Mouse (Mus musculus) heart, postnatal 14 days (tissue): ENCODE data around the gene Orai1. TPM values are rescaled to one million over a fixed set of nuclear protein-coding genes. Genes with fewer than 3 reads are reported as not detected.
"Not testable (repeated sequence)": the region's sequence is repeated elsewhere in the genome, so short reads cannot be mapped to it uniquely, and the experiment has no call there.

Experiments
- DNase-seq, 2 experiments: peaks; one replicate each; pipeline ENCODE4 v3.0.0; 2021 to 2022
- intact Hi-C: fragments of 180-260 bp; cut with DNase I; formaldehyde crosslinking; loops from one replicate; pipeline ENCODE4 v1.15.1; 2025
- total RNA-seq, 2 experiments: library from RNA; stranded (reverse); gene quantifications; 2 replicates each; pipeline ENCODE4 v1.2.3; 2021

Gene Orai1
- total RNA-seq, 2 experiments from 2014 or later: 17.2 to 19.5 TPM

DNA sequence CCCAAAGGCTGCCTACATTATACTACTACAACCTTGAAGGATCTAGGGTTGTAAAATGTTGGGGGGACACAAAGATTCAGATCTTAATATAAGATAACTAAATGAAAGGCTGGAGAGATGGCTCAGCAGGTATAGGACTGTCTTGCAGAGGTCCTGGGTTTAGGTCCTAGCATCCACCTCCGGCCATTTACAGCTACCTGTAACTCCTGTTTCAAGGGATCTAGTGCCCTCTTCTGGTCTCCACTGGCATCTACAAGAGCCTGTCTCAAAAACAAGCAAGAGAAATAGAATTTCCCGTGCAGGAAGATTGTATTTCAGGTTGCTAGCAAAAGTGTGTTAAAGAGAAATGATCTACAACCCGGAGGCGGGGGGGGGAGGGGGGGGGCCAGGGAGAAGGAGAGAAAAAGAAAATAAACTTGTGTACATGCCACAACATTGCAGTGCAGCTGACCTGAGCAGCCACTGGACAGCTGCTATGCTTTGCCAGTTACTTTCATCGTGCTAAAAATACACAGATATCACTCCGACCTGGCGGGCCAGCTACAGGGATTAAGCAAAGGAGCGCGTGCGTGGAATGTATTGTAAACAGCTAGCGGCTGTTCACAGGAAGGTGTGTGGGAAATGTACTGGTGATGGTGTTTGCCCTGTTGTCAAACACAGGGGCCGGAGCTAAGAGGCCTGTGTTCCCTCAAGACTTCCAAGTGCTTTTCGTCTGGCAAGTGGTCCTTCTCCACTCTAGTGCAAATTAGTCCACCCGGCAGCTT is 45.1 kb downstream of the Orai1 start:
- intact Hi-C loops: loop anchor here (5.0 kb wide), 1 partner anchor 43 kb away; the partner anchor contains the start of gene Orai1
- DNase-seq: peak; percentile 46 to 61

DNA sequence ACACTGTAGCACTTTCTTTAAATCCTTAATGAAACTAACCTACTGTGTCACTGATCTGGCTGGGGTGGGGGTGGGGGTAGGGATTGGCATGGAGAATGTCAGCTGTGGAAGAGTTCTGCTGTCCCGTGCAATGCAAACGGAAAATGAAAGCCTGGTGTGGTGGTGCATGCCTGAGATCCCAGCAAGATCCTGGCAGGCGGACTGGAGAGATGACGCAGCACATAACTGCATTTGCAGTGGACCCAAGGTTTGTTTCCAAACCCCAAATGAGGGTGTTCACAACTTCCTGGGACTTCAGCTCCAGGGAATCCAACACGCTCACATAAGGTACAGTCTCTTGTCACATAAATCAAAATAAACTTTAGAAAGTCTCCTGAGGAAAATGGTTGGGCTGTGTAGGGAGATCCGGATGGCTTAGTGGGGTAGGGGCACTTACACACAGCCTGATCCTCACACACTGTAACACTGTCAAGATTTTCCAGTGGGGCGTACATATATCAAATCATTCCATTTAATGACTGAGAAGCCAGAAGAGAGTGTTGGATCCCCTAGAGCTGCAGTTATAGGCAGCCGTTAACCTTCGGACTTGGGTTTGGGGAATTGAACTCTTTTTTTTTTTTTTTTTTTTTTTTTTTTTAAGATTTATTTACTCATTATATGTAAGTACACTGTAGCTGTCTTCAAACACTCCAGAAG is 46.0 kb downstream of the Orai1 start:
- intact Hi-C loops: no loop called here
- DNase-seq: no peak

DNA sequence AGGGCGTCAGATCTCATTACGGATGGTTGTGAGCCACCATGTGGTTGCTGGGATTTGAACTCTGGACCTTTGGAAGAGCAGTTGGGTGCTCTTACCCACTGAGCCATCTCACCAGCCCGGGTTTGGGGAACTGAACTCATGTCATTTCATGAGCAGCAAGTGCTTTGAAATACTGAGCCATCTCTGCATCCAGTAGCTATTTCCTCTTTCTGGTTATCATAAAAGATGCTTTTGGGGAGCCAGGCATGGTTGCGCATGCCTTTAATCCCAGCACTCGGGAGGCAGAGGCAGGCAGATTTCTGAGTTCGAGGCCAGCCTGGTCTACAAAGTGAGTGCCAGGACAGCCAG is 46.5 kb downstream of the Orai1 start:
- intact Hi-C loops, DNase-seq: not testable (repeated sequence)

DNA sequence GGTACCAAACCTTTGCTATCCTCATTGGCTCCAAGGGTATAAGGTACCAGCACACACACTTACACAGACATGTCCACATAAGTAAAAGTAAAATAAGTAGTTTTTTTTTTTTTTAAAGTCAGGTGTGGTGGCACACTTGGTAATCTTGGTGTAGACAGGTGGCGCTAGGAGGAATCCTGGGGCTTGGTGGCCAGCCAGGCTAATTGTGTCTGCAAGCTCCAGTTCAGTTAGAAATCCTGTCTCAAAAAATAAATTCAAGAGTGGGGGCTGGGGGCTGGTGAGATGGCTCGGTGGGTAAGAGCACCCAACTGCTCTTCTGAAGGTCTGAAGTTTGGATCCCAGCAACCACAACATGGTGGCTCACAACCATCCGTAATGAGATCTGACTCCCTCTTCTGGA is 48.3 kb downstream of the Orai1 start:
- intact Hi-C loops: no loop called here
- no peak for DNase-seq

DNA sequence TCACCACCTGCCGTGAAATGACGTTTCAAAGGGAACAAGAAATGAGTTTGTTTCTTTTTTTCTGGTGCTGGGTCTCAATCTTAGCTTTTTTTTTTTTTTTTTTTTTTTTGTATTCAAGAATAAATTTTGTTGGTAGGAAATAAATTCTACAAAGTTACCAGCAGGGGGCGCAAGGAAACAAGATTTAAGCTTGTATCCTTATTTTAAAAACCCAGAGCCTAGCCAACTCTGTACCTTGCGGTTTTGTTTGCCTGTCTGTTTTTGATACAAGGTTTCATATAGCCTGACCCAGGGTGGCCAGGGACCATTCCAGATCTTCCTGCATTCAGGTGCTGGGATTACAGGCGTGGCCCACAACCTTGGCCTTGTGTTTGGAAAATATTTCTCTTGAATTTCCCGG is 49.3 kb downstream of the Orai1 start:
- DNase-seq: peak; percentile 65 to 79
- intact Hi-C loops: loop anchor here (1.0 to 2.0 kb wide), 3 partner anchors 51 to 107 kb away; partner anchors contain the start of gene Rhof

DNA sequence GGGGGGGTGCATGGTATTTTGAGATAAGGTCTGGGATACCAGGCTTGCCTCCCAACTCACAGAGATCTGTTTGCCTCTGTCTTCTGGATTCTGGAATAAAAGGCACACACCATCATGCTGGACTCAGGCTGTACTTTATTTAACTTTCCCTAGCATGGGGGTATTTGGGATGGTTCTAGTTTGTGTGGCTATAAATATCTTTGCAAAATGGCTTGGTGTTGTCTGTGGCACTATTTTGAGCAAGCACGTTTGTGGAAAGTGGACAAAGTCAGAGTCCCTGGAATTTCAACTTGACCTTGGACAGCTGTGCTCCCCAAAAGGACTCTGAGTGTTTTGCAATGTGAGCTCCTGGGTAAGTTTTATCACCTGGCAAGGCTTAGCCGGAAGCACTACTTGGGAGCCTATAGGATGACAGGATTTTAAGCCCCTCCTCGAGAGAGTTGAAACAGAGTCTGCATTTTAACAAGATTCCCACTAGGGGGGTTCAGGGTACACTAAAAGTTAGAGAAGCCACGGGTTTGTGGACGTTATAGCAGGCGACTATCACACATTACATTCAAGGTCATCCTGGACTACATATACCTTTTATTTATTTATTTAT is 52.6 kb downstream of the Orai1 start:
- intact Hi-C loops: loop anchor here (5.0 kb wide), 1 partner anchor 90 kb away; no protein-coding TSS in a partner anchor
- peak; percentile 10 to 44 for DNase-seq

DNA sequence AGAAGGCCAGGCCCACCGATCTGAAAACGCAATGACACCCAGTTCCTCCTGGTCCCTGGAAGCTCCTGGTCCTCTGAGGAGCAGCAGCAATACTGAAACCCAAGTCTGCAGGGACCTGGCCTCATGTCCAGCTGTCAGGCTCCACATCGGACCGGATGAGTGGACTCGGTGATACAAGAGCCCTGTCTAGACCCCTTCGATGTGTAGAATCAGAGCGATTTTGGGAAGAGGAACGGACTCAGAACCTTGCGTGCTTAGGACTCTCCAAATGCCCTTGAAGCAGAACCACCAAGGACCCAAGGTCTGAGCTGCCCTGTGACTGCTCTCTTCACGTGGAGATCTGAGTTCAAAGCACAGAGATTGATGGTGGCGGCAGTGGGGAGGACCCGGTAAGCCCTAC is 53.2 kb downstream of the Orai1 start, which contains the start of gene Tmem120b:
TSS of gene Tmem120b (plus strand) at position 301 of the 400 bp plus-strand sequence.
- DNase-seq: no peak
- intact Hi-C loops: loop anchor here (5.0 kb wide), 1 partner anchor 89 kb away; no protein-coding TSS in a partner anchor

DNA sequence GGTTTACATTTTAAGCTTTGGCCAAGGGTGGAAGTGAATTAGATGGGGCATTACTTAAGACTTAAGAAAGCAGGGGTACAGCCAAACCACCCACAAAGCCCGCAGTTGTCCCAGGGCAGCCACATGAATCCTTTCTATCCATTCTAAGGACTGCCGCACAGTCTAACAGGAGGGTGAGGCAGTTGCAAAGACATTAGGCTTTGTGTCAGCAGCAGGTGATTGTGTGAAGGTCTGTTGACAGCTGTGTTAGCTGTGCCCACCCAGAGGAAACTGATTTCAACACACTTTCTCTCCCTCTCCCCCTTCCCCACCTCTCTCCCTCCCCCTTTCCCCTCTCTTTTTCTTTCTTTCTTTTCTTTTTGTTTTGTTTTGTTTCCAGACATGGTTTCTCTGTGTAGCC is 53.8 kb downstream of the Orai1 start:
- intact Hi-C loops: loop anchor here (5.0 kb wide), 1 partner anchor 89 kb away; no protein-coding TSS in a partner anchor
- DNase-seq: no peak

DNA sequence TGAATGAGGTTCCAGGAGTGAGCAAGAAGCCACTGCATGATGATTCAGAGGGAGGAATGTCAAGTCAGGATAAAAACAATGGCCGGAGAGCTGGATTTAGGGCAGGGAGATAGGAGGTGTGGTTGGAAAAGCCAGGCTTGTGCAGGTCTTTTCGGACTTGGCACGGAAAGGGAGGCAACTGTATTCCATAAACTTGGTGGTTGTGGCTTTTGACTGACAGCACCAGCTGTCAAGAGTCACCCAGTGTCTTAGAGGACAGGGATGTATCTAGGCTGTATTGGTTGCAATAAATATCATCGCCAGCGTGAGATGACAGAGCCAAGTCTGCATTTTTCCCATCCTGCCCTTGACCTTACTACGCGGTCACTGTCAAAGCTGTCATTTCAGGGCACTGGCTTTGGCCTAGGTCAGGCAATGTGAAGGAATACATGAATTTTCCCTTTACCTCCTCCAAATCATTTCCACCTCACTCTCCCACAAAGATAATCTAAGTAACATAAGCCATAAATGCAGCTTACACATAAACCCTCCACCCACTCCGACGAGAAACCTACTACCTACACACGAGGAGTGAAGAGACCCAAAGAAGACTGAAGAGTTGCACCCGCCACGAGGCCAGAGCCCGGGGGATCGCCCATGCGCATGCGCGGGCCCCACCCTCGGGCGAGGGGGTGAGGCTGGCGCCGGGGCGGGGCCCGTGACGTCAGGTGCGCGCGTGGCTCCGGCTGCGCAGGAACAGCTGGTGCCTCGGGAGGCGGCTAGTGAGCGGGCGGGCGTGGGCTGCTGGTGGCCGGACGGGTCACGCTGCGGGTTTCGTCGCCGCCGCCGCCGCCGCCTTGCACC is 60.9 kb downstream of the Orai1 start:
- peak; percentile 98 to 99 for DNase-seq
- intact Hi-C loops: no loop called here

DNA sequence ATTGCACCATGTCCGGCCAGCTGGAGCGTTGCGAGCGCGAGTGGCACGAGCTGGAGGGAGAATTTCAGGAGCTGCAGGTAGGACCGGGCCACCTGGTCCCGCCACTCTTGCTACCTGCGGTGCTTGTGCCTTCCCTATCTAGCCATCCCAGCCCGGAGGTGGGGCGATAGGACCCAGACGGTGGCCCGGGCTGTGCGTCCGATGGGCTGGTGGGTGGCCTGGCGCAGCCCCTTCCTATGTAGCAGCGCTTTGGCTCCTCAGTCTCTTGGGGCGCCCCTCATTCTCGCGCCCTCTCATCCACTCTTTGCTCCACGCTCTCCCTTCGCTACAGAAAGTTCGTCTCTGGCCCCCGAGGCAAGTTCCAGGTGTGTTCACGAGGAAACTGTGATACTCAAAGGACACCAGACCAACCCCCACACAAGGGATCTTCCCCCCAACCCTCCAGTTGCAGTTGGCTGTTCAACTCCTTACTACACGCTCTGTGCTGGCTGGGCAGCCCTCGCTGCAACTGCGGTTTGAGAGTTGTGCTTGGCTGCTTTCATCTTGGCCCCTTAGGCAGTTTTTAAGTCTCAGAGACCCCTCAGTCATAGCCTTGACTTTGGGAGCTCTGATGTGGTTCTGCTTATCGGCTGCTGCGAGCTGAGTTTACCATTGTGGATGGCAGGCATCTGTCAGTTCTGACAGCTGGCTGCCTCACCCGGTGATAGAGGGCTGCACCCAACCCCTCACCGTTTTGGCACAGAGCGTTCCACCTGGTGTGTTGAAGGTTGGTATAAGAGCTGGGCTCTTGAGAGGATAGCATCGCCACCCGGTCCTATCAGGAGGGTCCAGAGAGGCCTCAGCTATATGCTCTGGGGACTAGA is 61.8 kb downstream of the Orai1 start:
- no peak for DNase-seq
- intact Hi-C loops: no loop called here

DNA sequence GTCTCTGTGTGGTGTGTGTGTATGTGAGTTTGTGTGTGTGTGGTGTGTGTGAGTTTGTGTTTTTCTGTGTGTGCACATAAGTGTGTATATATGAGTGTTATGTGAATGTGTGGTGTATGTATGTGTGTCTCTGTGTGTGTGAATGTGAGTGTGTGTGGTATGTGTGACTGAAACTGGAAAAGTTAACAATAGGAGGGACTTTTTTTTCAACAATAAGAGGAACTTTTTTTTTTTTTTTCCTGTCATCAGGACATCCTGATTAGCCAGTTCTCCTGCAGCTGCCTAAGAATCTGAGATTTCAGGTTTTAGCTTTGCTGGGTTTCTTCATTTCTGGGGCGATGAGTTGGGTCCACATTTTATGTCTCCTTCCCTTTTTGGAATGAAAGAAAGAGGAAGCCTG is 64.7 kb downstream of the Orai1 start:
- DNase-seq: no peak
- intact Hi-C loops: no loop called here

DNA sequence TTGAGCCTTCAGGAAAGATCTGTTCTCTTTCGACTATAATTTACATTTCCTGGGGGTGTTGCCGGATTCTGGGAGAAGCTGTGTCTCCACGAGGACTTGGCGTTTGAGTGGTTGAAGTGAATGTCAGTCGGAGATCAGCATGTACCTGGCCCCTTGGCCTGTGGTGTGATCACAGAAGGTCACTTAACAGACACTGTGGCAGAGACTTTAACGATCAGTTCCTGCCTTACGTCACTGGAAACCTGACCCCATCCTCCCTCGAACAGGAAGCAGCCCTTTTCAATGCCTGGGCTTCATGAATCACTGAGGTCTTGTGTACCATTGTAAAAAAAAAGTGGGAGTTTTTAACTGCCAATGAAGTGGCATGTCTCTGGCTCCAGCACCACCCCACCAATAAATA is 65.2 kb downstream of the Orai1 start:
- intact Hi-C loops: no loop called here
- peak in 1 of 2 experiments; percentile 28 for DNase-seq

Other genes with a start within 250 kb of the Orai1 start
- gene Camkk2, start 235.7 kb upstream of the Orai1 start, total RNA-seq: 10 to 100 TPM; 11.4 to 11.7 TPM
- gene Anapc5, start 193.7 kb upstream of the Orai1 start, total RNA-seq: 100 to 1,000 TPM; 162 to 181 TPM
- 10 to 100 TPM; 27.3 to 27.7 TPM for gene Rnf34, start 165.0 kb upstream of the Orai1 start, total RNA-seq
- gene Kdm2b, start 25.3 kb upstream of the Orai1 start, total RNA-seq: 10 to 100 TPM; 16.9 to 17.3 TPM
- gene Morn3, start 31.9 kb downstream of the Orai1 start, total RNA-seq: under 1 TPM in 1 of 2 experiments, not detected in 1; 0.93 TPM
- gene Tmem120b, start 53.3 kb downstream of the Orai1 start, total RNA-seq: 10 to 100 TPM; 10.6 to 12.1 TPM
- under 1 TPM; 0.48 to 0.61 TPM for gene Rhof, start 117.6 kb downstream of the Orai1 start, total RNA-seq
- gene Setd1b, start 127.1 kb downstream of the Orai1 start, total RNA-seq: 10 to 100 TPM; 18.1 to 21.3 TPM
- 10 to 100 TPM; 17.8 to 18.0 TPM for gene Psmd9, start 154.3 kb downstream of the Orai1 start, total RNA-seq
- gene Hpd, start 167.7 kb downstream of the Orai1 start, total RNA-seq: under 1 TPM in 1 of 2 experiments, not detected in 1; 0.41 TPM
- under 1 TPM; 0.81 to 0.93 TPM for gene Wdr66, start 237.0 kb downstream of the Orai1 start, total RNA-seq